Comparison of ENCODE assay signal across 10 mouse cellular contexts in the genomic region with DNA sequence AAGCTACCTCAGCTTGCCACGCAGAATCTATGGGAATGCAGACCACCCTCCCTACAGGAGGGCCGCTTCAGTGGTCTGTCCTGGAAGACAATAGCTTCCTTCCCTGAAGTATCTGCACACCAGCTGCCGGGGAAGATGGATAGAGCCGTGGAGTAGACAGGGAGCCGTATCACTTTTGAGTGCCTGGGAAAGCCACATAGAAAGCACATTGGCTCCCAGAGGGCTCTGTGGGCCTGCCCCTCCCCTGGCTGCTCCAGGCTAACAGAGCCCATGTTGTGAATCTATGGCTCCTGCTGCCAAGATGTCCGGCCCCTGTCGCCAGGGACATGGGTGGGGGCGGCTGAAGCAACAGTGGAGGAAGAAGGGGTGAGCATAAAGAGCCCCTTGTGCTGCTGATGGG.
A peak's percentile ranks its signal among the peaks of the same experiment; 100 is the strongest.
DNase-seq lines count a peak whose midpoint lies in the region; ATAC-seq and TF ChIP-seq lines count a peak whose summit lies in the region.
"Had no signal": no experiment of that assay in that cellular context is flagged by ENCODE, and none has a peak within 500 bp of the region (broad histone marks: within the 10 kb centered on the region; RNA-seq: fewer than 3 reads in every experiment).

No protein-coding gene starts in this region.

- WGBS in lung, embryonic 14.5 days: 38% methylated on average over 8 of the region's 8 CpGs
- WGBS in forebrain, embryonic 14.5 days: 18% methylated on average over 8 of the region's 8 CpGs
- WGBS in hindbrain, embryonic 16.5 days: 14% methylated on average over 8 of the region's 8 CpGs
- WGBS in neural tube, embryonic 12.5 days: 17% methylated on average over 8 of the region's 8 CpGs
- 51% methylated on average over 8 of the region's 8 CpGs for WGBS in intestine, embryonic 16.5 days

- H3K4me1 ChIP-seq in lung, embryonic 14.5 days (ENCODE audit: insufficient read depth): no peaks in the 10 kb centered on the region
- H3K4me1 ChIP-seq in forebrain, embryonic 14.5 days (ENCODE audit: control insufficient read depth, insufficient read depth, low read length): peaks cover 12% of the 10 kb centered on the region
- H3K4me1 ChIP-seq in hindbrain, embryonic 16.5 days (ENCODE audit: control insufficient read depth, insufficient read depth, low read depth, low read length): peaks cover 19% of the 10 kb centered on the region
- H3K4me1 ChIP-seq in neural tube, embryonic 12.5 days: peaks cover 52% of the 10 kb centered on the region
- H3K4me1 ChIP-seq in intestine, embryonic 16.5 days (ENCODE audit: control insufficient read depth, insufficient read depth, low read length): peaks cover 28% of the 10 kb centered on the region

- TF ChIP-seq CTCF in lung, embryonic 14.5 days (IDR thresholded peaks at IDR 0.05; ENCODE audit: low read depth): no peak

- no peak for DNase-seq in lung, embryonic 14.5 days
- no peak for DNase-seq in lung, adult 18-20 months
- DNase-seq in forebrain, embryonic 14.5 days (ENCODE audit: low spot score): peak; percentile 67
- DNase-seq in thymus, postnatal 10 days (ENCODE audit: low spot score in 2 of 2): no peak
- no peak for DNase-seq in testis, postnatal 14 days (ENCODE audit: low spot score)
- DNase-seq: lung, postnatal 4 days; thymus, postnatal 4 days had no signal

- no peak overlapping the region for H3K9ac ChIP-seq in lung, embryonic 14.5 days
- H3K9ac ChIP-seq in forebrain, embryonic 14.5 days (ENCODE audit: low read length): no peak overlapping the region; the same call in 1 of the 2 replicates
- H3K9ac ChIP-seq in hindbrain, embryonic 16.5 days (ENCODE audit: low read depth, low read length): 0 out of 2 replicates have a peak overlapping the region, but pooled peaks have one; percentile 9
- H3K9ac ChIP-seq in neural tube, embryonic 12.5 days: no peak overlapping the region; the same call in 1 of the 2 replicates
- no peak overlapping the region for H3K9ac ChIP-seq in intestine, embryonic 16.5 days (ENCODE audit: low read depth, low read length)

- H3K9me3 ChIP-seq in lung, embryonic 14.5 days (ENCODE audit: low read depth, low read length): no peaks in the 10 kb centered on the region
- no peaks in the 10 kb centered on the region for H3K9me3 ChIP-seq in forebrain, embryonic 14.5 days (replicated peaks; ENCODE audit: control insufficient read depth, low read length)
- no peaks in the 10 kb centered on the region for H3K9me3 ChIP-seq in hindbrain, embryonic 16.5 days (ENCODE audit: control insufficient read depth, low read length)
- no peaks in the 10 kb centered on the region for H3K9me3 ChIP-seq in neural tube, embryonic 12.5 days
- H3K9me3 ChIP-seq in intestine, embryonic 16.5 days (ENCODE audit: control insufficient read depth, low read length): no peaks in the 10 kb centered on the region

- no peak overlapping the region for H3K4me3 ChIP-seq in lung, embryonic 14.5 days (ENCODE audit: low read depth, low read length)
- no peak overlapping the region for H3K4me3 ChIP-seq in forebrain, embryonic 14.5 days (ENCODE audit: low read depth, low read length)
- no peak overlapping the region for H3K4me3 ChIP-seq in hindbrain, embryonic 16.5 days (ENCODE audit: low read length)
- no peak overlapping the region for H3K4me3 ChIP-seq in neural tube, embryonic 12.5 days
- no peak overlapping the region for H3K4me3 ChIP-seq in intestine, embryonic 16.5 days (ENCODE audit: low read length)

- H3K27me3 ChIP-seq in lung, embryonic 14.5 days (ENCODE audit: insufficient read depth, low read length): no peaks in the 10 kb centered on the region
- no peaks in the 10 kb centered on the region for H3K27me3 ChIP-seq in forebrain, embryonic 14.5 days (replicated peaks; ENCODE audit: control insufficient read depth, insufficient read depth, low read length)
- H3K27me3 ChIP-seq in hindbrain, embryonic 16.5 days (replicated peaks; ENCODE audit: control insufficient read depth, insufficient read depth, low read length): 0 out of 2 replicates have a peak, but pooled peaks cover 2% of the 10 kb centered on the region
- H3K27me3 ChIP-seq in neural tube, embryonic 12.5 days (replicated peaks): no peaks in the 10 kb centered on the region
- no peaks in the 10 kb centered on the region for H3K27me3 ChIP-seq in intestine, embryonic 16.5 days (replicated peaks; ENCODE audit: control insufficient read depth, insufficient read depth, low read length)

- H3K27ac ChIP-seq in lung, embryonic 14.5 days (ENCODE audit: low read depth): no peak overlapping the region
- H3K27ac ChIP-seq in forebrain, embryonic 14.5 days (ENCODE audit: low read depth, low read length): no peak overlapping the region
- H3K27ac ChIP-seq in hindbrain, embryonic 16.5 days (ENCODE audit: low read depth, low read length): 0 out of 2 replicates have a peak overlapping the region, but pooled peaks have one; percentile 56
- H3K27ac ChIP-seq in neural tube, embryonic 12.5 days: peak overlapping the region; percentile 38; the same call in 1 of the 2 replicates
- no peak overlapping the region for H3K27ac ChIP-seq in intestine, embryonic 16.5 days (ENCODE audit: low read length)

- H3K36me3 ChIP-seq in lung, embryonic 14.5 days (ENCODE audit: insufficient read depth): no peaks in the 10 kb centered on the region
- no peaks in the 10 kb centered on the region for H3K36me3 ChIP-seq in forebrain, embryonic 14.5 days (ENCODE audit: control insufficient read depth, insufficient read depth, low read length)
- no peaks in the 10 kb centered on the region for H3K36me3 ChIP-seq in hindbrain, embryonic 16.5 days (ENCODE audit: control insufficient read depth, insufficient read depth, low read length)
- H3K36me3 ChIP-seq in neural tube, embryonic 12.5 days: no peaks in the 10 kb centered on the region
- no peaks in the 10 kb centered on the region for H3K36me3 ChIP-seq in intestine, embryonic 16.5 days (ENCODE audit: control insufficient read depth, insufficient read depth, low read length)

- H3K4me2 ChIP-seq in lung, embryonic 14.5 days: no peak overlapping the region
- H3K4me2 ChIP-seq in forebrain, embryonic 14.5 days (ENCODE audit: low read length): no peak overlapping the region
- H3K4me2 ChIP-seq in hindbrain, embryonic 16.5 days (ENCODE audit: low read length): no peak overlapping the region; the same call in 1 of the 2 replicates
- H3K4me2 ChIP-seq in neural tube, embryonic 12.5 days (replicated peaks): peak overlapping the region; percentile 2; the same call in 1 of the 2 replicates
- no peak overlapping the region for H3K4me2 ChIP-seq in intestine, embryonic 16.5 days (ENCODE audit: low read depth, low read length)

- ATAC-seq in lung, embryonic 14.5 days (ENCODE audit: insufficient read depth): peak; percentile 11; the same call in 1 of the 2 replicates
- peak; percentile 38; the same call in 1 of the 2 replicates for ATAC-seq in forebrain, embryonic 14.5 days
- peak; percentile 83 for ATAC-seq in hindbrain, embryonic 16.5 days
- peak; percentile 54 for ATAC-seq in neural tube, embryonic 12.5 days (ENCODE audit: low FRiP score, low read depth)
- ATAC-seq in intestine, embryonic 16.5 days: no peak

Comparison
In these comparisons a context has a peak if more than half of its experiments do, and no peak if none do; other contexts are left out.
1. H3K27ac ChIP-seq: peak in hindbrain, embryonic 16.5 days (single experiment) and neural tube, embryonic 12.5 days (single experiment); none in lung, embryonic 14.5 days (single experiment), forebrain, embryonic 14.5 days (single experiment) and intestine, embryonic 16.5 days (single experiment).